Mouse (Mus musculus) stomach, embryonic 16.5 days (tissue): ENCODE results near the gene Prph. TPM values are rescaled to one million over a fixed set of nuclear protein-coding genes. Genes with fewer than 3 reads are reported as not detected.
"Not testable (repeated sequence)": the region's sequence is repeated elsewhere in the genome, so short reads cannot be mapped to it uniquely, and the experiment has no call there.

ENCODE experiments used
- ATAC-seq: fragments of 200-750 bp; cut with Nextera tagmentation; 2 replicates; pipeline ENCODE4 v1.8.0; 2017; ENCODE audit warnings: moderate number of reproducible peaks, moderate TSS enrichment; ENCODE audit not compliant: insufficient read depth, low FRiP score
- H3K27ac ChIP-seq: fragments of 300-500 bp; sonication (generic); 2 replicates; pipeline ENCODE4 v1.5.1; 2014; ENCODE audit warnings: low read length
- H3K27me3 ChIP-seq: fragments of 300-500 bp; sonication (generic); 2 replicates; pipeline ENCODE4 v1.6.1; 2014; ENCODE audit warnings: low read length, control low read depth, mixed read lengths; ENCODE audit not compliant: control insufficient read depth, insufficient read depth
- H3K36me3 ChIP-seq: fragments of 300-500 bp; sonication (generic); 2 replicates; pipeline ENCODE4 v1.6.1; 2014; ENCODE audit warnings: low read length; ENCODE audit not compliant: control insufficient read depth, insufficient read depth
- H3K4me1 ChIP-seq: fragments of 300-500 bp; sonication (generic); 2 replicates; pipeline ENCODE4 v1.6.1; 2014; ENCODE audit warnings: low read length, control low read depth, mixed read lengths; ENCODE audit not compliant: control insufficient read depth, insufficient read depth
- H3K4me2 ChIP-seq: fragments of 300-500 bp; sonication (generic); 2 replicates; pipeline ENCODE4 v1.6.1; 2014; ENCODE audit warnings: low read depth, low read length, mixed read lengths
- H3K4me3 ChIP-seq: fragments of 300-500 bp; sonication (generic); replicated peaks from 2 replicates; pipeline ENCODE4 v1.5.1; 2014; ENCODE audit warnings: mild to moderate bottlenecking, low read length
- H3K9ac ChIP-seq: fragments of 300-500 bp; sonication (generic); 2 replicates; pipeline ENCODE4 v1.6.1; 2014; ENCODE audit warnings: low read length
- H3K9me3 ChIP-seq: fragments of 300-500 bp; sonication (generic); replicated peaks from 2 replicates; pipeline ENCODE4 v1.6.1; 2016; ENCODE audit warnings: low read length, control low read depth; ENCODE audit not compliant: control insufficient read depth
- WGBS: fragments of 180-500 bp; shearing (Covaris S2); extraction: QIAGEN DNeasy Blood & Tissue Kit; methylation state at CpG from one replicate; pipeline ENCODE4 v1.1.7; 2014; 5-methylcytosine and 5-hydroxymethylcytosine counted together
- polyA plus RNA-seq: library from polyadenylated mRNA; unstranded; fragments of >200 nt; fragmentation: Nextera tagmentation; extraction: Ambion mirVana; gene quantifications from 2 replicates; pipeline ENCODE4 v1.2.1, GENCODE M21; 2015

The Prph gene
- polyA plus RNA-seq, 1 experiment from 2014 or later = 25.4 TPM

DNA sequence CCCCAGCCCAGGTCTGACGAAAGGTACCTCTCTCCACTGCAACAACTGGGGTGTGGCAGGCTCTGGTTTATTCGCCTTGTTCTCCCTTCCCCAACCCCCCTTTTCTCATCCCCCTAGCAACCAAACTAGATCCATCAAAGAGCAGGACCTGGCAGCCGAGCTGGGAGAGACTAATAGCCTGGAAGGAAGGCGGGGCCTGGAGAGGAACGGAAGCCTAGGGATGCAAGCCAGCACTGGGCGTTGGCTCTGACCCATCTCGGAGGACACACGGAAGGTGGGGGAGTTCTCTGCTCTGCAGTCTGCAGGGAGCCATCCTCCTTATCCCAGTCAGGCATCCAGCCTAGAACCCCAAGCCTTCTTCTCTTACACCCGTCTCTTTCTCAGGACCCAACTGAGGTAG, 1.6 kb upstream of the Prph start:
- H3K9ac ChIP-seq = 0 out of 2 replicates have a peak overlapping the region, but pooled peaks have one; percentile 11
- no peaks in the 10 kb centered on the region for H3K36me3 ChIP-seq
- H3K4me3 ChIP-seq = no peak overlapping the region
- peaks cover 13% of the 10 kb centered on the region for H3K4me1 ChIP-seq
- no peak overlapping the region for H3K27ac ChIP-seq
- H3K9me3 ChIP-seq = no peaks in the 10 kb centered on the region
- ATAC-seq = 0 out of 2 replicates have a peak, but pooled peaks have one; percentile 49
- WGBS = 10% methylated on average over 9 of the region's 9 CpGs
- H3K4me2 ChIP-seq = no peak overlapping the region
- peaks cover 54% of the 10 kb centered on the region for H3K27me3 ChIP-seq

GRCm38 (mm10) chr15:99055511-99055961, 562 bp downstream of the Prph start:
- Histone ChIP-seq H3K4me3 (peak overlapping the region; percentile 30), H3K9ac (peak overlapping the region; percentile 60; the same call in 1 of the 2 replicates), H3K27ac (no peak overlapping the region), H3K36me3 (no peaks in the 10 kb centered on the region), H3K4me2 (peak overlapping the region; percentile 63), H3K9me3 (no peaks in the 10 kb centered on the region), H3K27me3 (peaks cover 58% of the 10 kb centered on the region), H3K4me1 (peaks cover 13% of the 10 kb centered on the region)
- WGBS = under 1% methylated on average over 36 of the region's 37 CpGs
- peak; percentile 49; the same call in 1 of the 2 replicates for ATAC-seq

- Histone ChIP-seq H3K27me3 (peaks cover 58% of the 10 kb centered on the region), H3K4me2 (peak overlapping the region; percentile 63)
- ATAC-seq = no peak
Measured at GRCm38 (mm10) chr15:99056332-99056731, 1.4 kb downstream of the Prph start.

DNA sequence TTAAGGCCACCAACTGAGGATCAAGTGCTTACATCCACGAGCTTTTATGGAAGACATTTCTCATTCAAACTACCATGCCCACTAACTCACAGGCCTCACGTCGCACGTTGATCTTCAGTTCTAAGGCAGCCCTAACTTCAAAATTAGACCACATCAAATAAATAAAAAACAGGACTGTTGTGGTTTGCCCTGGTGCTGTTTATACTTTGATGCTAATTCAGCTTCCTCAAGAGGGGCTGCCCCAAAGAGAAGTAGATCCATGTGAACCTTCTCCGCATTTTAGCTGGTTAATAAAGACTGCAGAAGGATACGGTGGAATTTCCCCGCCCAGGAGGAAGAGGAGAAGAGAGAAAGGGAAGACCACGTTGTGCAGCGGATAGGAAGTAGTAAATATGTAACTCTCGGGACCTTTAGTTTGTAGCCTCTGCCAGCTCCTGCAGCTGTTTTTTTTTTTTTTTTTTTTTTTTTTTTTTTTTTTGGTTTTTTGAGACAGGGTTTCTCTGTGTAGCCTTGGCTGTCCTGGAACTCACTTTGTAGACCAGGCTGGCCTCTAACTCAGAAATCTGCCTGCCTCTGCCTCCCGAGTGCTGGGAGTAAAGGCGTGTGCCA, 10.7 kb downstream of the Prph start:
- no peak for ATAC-seq
- H3K27ac ChIP-seq = no peak overlapping the region
- H3K4me2 ChIP-seq = no peak overlapping the region
- H3K36me3 ChIP-seq = no peaks in the 10 kb centered on the region
- no peaks in the 10 kb centered on the region; the same call in 1 of the 2 replicates for H3K27me3 ChIP-seq
- no peaks in the 10 kb centered on the region for H3K9me3 ChIP-seq
- H3K4me1 ChIP-seq = no peaks in the 10 kb centered on the region
- WGBS = 73% methylated on average over 12 of the region's 12 CpGs
- H3K4me3 ChIP-seq = no peak overlapping the region
- no peak overlapping the region for H3K9ac ChIP-seq

More at GRCm38 (mm10) chr15:99056332-99056731, 1.4 kb downstream of the Prph start:
- H3K4me3 ChIP-seq = 0 out of 2 replicates have a peak overlapping the region, but pooled peaks have one; percentile 30
- no peaks in the 10 kb centered on the region for H3K9me3 ChIP-seq
- H3K27ac ChIP-seq = no peak overlapping the region
- H3K4me1 ChIP-seq = peaks cover 13% of the 10 kb centered on the region
- H3K36me3 ChIP-seq = no peaks in the 10 kb centered on the region
- H3K9ac ChIP-seq = 0 out of 2 replicates have a peak overlapping the region, but pooled peaks have one; percentile 32
- 9% methylated on average over 14 of the region's 14 CpGs for WGBS

DNA sequence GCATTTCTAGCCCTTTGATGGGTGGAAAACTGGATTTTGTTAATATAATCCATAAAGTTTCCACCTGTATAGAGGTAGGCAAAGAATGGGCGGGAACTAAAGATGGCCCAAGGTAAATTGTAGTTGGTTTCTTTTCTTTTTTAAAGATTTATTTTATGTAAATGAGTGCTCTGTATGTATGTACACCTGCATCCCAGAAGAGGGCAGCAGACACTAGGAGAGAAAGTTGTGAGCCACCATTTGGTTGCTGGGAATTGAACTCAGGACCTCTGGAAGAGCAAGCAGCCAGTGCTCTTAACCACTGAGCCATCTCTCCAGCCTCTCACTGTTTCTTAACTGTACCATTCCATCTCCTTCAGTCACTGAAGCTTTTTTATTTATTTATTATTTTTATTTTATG, 17.0 kb downstream of the Prph start:
- Histone ChIP-seq H3K4me3 (no peak overlapping the region), H3K9me3 (no peaks in the 10 kb centered on the region), H3K4me1 (peaks cover 14% of the 10 kb centered on the region), H3K27ac (no peak overlapping the region), H3K9ac (no peak overlapping the region), H3K27me3 (no peaks in the 10 kb centered on the region; the same call in 1 of the 2 replicates), H3K36me3 (0 out of 2 replicates have a peak, but pooled peaks cover under 1% of the 10 kb centered on the region), H3K4me2 (no peak overlapping the region)
- WGBS = 92% methylated on average over 1 of the region's 1 CpGs
- ATAC-seq = no peak

- ATAC-seq = peak; percentile 25
- Histone ChIP-seq H3K4me3 (peak within 1 kb of the TSS; percentile 83), H3K4me2 (peak within 1 kb of the TSS; percentile 77), H3K27ac (peak within 1 kb of the TSS; percentile 90), H3K9me3 (no peaks in the 10 kb centered on the region), H3K36me3 (0 out of 2 replicates have a peak, but pooled peaks cover 6% of the 10 kb centered on the region), H3K4me1 (peaks cover 14% of the 10 kb centered on the region), H3K27me3 (no peaks in the 10 kb centered on the region), H3K9ac (peak within 1 kb of the TSS; percentile 77)
- 16% methylated on average over 9 of the region's 9 CpGs for WGBS
Measured at GRCm38 (mm10) chr15:99074019-99074599, 19.1 kb downstream of the Prph start, which contains the start of gene Troap. TSS of gene Troap (plus strand) at chr15:99074575.

- Histone ChIP-seq H3K9me3 (no peaks in the 10 kb centered on the region), H3K4me1 (peaks cover 14% of the 10 kb centered on the region), H3K4me3 (peak overlapping the region; percentile 83), H3K4me2 (peak overlapping the region; percentile 77), H3K9ac (peak overlapping the region; percentile 77), H3K27me3 (no peaks in the 10 kb centered on the region), H3K36me3 (0 out of 2 replicates have a peak, but pooled peaks cover 6% of the 10 kb centered on the region), H3K27ac (peak overlapping the region; percentile 90)
- peak; percentile 97 for ATAC-seq
- WGBS = under 1% methylated on average over 44 of the region's 44 CpGs
Measured at GRCm38 (mm10) chr15:99074600-99075333, 19.8 kb downstream of the Prph start.

DNA sequence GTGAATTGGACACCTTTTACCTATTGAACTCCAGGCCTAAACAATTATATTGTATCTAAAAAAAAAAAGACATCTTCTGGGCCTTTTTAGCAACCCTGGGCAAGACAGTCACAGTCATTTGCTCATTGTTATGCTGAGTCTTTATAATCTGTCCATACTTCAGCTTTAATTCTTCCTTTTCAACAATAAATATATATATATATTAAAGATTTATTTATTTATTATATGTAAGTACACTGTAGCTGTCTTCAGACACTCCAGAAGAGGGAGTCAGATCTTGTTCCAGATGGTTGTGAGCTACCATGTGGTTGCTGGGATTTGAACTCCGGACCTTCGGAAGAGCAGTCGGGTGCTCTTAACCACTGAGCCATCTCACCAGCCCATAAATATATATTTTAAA, 21.0 kb downstream of the Prph start:
- H3K4me2 ChIP-seq = peak overlapping the region; percentile 77
- peaks cover 14% of the 10 kb centered on the region for H3K4me1 ChIP-seq
- H3K9me3 ChIP-seq, H3K9ac ChIP-seq, H3K27me3 ChIP-seq, ATAC-seq, H3K36me3 ChIP-seq, H3K27ac ChIP-seq: not testable (repeated sequence)
- 98% methylated on average over 3 of the region's 3 CpGs for WGBS
- peak overlapping the region; percentile 83 for H3K4me3 ChIP-seq
